Comparison of ENCODE assay signal across 15 mouse cellular contexts in the genomic region with DNA sequence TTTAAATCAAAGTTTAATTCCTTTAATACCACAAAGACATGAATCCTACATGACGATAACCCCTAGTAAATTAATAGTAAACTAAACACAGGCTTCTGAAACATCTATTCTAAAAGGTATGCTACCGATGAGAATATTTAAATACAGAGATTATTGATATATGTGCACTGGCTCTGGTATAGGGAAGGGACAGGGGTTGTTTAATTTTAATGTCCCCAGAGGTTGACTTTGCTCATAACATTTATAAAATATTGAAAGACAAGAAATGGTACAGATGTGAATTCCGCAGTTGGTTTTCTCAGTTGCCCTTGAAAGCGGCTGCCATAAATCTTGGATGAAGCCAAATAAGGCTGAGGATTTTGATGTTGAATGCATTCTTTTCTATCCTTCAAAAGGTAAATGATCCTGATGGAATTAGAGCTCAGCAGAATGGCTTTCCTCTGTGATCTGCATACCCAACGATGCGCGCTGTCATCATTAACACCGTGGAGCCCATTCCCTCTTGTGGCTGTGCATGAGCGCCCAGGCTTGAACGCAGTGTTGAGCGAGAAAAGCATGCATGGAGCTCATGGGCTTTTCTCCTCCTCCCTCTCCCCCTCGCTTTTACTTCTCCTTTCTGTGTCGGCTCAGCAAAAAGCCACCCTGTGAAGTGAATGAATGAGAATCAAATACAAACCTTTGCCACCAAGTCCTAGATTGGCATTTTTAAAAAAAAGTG.
DNase-seq lines count a peak whose midpoint lies in the region; ATAC-seq lines count a peak whose summit lies in the region.
"Had no signal": no experiment of that assay in that cellular context is flagged by ENCODE, and none has a peak within 500 bp of the region (broad histone marks: within the 10 kb centered on the region; RNA-seq: fewer than 3 reads in every experiment).

No protein-coding gene starts in this region.

- DNase-seq in kidney, adult 18-20 months, result no peak
- no peak for DNase-seq in heart, adult 9 months (ENCODE audit: low spot score in 2 of 2)
- no peak for DNase-seq in cerebellum, postnatal 25 days
- no peak for DNase-seq in adipocyte (ENCODE audit: low spot score)
- DNase-seq: adrenal gland, postnatal 10 days; gastrocnemius, adult 2 months; kidney, postnatal 36 days; liver, embryonic 13.5 days had no signal

- H3K4me1 ChIP-seq in kidney, embryonic 14.5 days (ENCODE audit: control insufficient read depth, insufficient read depth, low read length), result peaks cover 11% of the 10 kb centered on the region
- H3K4me1 ChIP-seq in forebrain, embryonic 12.5 days, result peaks cover 12% of the 10 kb centered on the region
- peaks cover 12% of the 10 kb centered on the region for H3K4me1 ChIP-seq in hindbrain, embryonic 15.5 days (replicated peaks)
- H3K4me1 ChIP-seq in neural tube, embryonic 13.5 days (replicated peaks), result peaks cover 14% of the 10 kb centered on the region
- H3K4me1 ChIP-seq: embryonic facial prominence, embryonic 13.5 days; heart, embryonic 15.5 days; liver, embryonic 13.5 days had no signal

- H3K27me3 ChIP-seq in kidney, embryonic 14.5 days (ENCODE audit: control insufficient read depth, insufficient read depth, low read length), result no peaks in the 10 kb centered on the region
- H3K27me3 ChIP-seq in forebrain, embryonic 12.5 days, result no peaks in the 10 kb centered on the region
- no peaks in the 10 kb centered on the region for H3K27me3 ChIP-seq in hindbrain, embryonic 15.5 days
- H3K27me3 ChIP-seq in neural tube, embryonic 13.5 days, result no peaks in the 10 kb centered on the region
- H3K27me3 ChIP-seq: embryonic facial prominence, embryonic 13.5 days; heart, embryonic 15.5 days; liver, embryonic 13.5 days had no signal

- H3K36me3 ChIP-seq in kidney, embryonic 14.5 days (ENCODE audit: control insufficient read depth, insufficient read depth, low read length), result no peaks in the 10 kb centered on the region
- H3K36me3 ChIP-seq in forebrain, embryonic 12.5 days (replicated peaks), result no peaks in the 10 kb centered on the region
- H3K36me3 ChIP-seq in hindbrain, embryonic 15.5 days, result no peaks in the 10 kb centered on the region
- H3K36me3 ChIP-seq in neural tube, embryonic 13.5 days, result no peaks in the 10 kb centered on the region
- H3K36me3 ChIP-seq: embryonic facial prominence, embryonic 13.5 days; heart, embryonic 15.5 days; liver, embryonic 13.5 days had no signal

- WGBS in kidney, embryonic 14.5 days, result 31% methylated on average over 13 of the region's 13 CpGs
- 31% methylated on average over 13 of the region's 13 CpGs for WGBS in forebrain, embryonic 12.5 days
- WGBS in hindbrain, embryonic 15.5 days, result 36% methylated on average over 13 of the region's 13 CpGs
- 29% methylated on average over 13 of the region's 13 CpGs for WGBS in neural tube, embryonic 13.5 days

- H3K9me3 ChIP-seq in kidney, embryonic 14.5 days (ENCODE audit: control insufficient read depth, low read length), result no peaks in the 10 kb centered on the region
- no peaks in the 10 kb centered on the region for H3K9me3 ChIP-seq in forebrain, embryonic 12.5 days
- no peaks in the 10 kb centered on the region for H3K9me3 ChIP-seq in hindbrain, embryonic 15.5 days
- H3K9me3 ChIP-seq in neural tube, embryonic 13.5 days, result no peaks in the 10 kb centered on the region
- H3K9me3 ChIP-seq: embryonic facial prominence, embryonic 13.5 days; heart, embryonic 15.5 days; liver, embryonic 13.5 days had no signal

- H3K4me3 ChIP-seq in kidney, embryonic 14.5 days (ENCODE audit: low read length), result no peak overlapping the region
- H3K4me3 ChIP-seq in forebrain, embryonic 12.5 days (replicated peaks), result no peak overlapping the region
- no peak overlapping the region for H3K4me3 ChIP-seq in hindbrain, embryonic 15.5 days
- no peak overlapping the region for H3K4me3 ChIP-seq in neural tube, embryonic 13.5 days
- H3K4me3 ChIP-seq: embryonic facial prominence, embryonic 13.5 days; gastrocnemius, adult 2 months; heart, embryonic 15.5 days; liver, embryonic 13.5 days had no signal

- H3K9ac ChIP-seq in kidney, embryonic 14.5 days (ENCODE audit: low read depth, low read length), result no peak overlapping the region
- no peak overlapping the region for H3K9ac ChIP-seq in forebrain, embryonic 12.5 days
- no peak overlapping the region for H3K9ac ChIP-seq in hindbrain, embryonic 15.5 days
- H3K9ac ChIP-seq in neural tube, embryonic 13.5 days, result no peak overlapping the region
- H3K9ac ChIP-seq: embryonic facial prominence, embryonic 13.5 days; heart, embryonic 15.5 days; liver, embryonic 13.5 days had no signal

- H3K4me2 ChIP-seq in kidney, embryonic 14.5 days (replicated peaks; ENCODE audit: low read depth, low read length), result no peak overlapping the region
- H3K4me2 ChIP-seq in forebrain, embryonic 12.5 days, result peak overlapping the region; percentile 21
- peak overlapping the region; percentile 26 for H3K4me2 ChIP-seq in hindbrain, embryonic 15.5 days
- H3K4me2 ChIP-seq in neural tube, embryonic 13.5 days, result peak overlapping the region; percentile 29
- H3K4me2 ChIP-seq: embryonic facial prominence, embryonic 13.5 days; heart, embryonic 15.5 days; liver, embryonic 13.5 days had no signal

- peak; percentile 81 for ATAC-seq in kidney, embryonic 14.5 days (ENCODE audit: low FRiP score, low TSS enrichment)
- peak; percentile 83 for ATAC-seq in forebrain, embryonic 12.5 days (ENCODE audit: low FRiP score)
- ATAC-seq in hindbrain, embryonic 15.5 days (ENCODE audit: low FRiP score, low read depth), result peak; percentile 83
- ATAC-seq in neural tube, embryonic 13.5 days (ENCODE audit: low read depth), result peak; percentile 93

- H3K27ac ChIP-seq in kidney, embryonic 14.5 days (ENCODE audit: low read depth, low read length), result no peak overlapping the region; the same call in 1 of the 2 replicates
- no peak overlapping the region for H3K27ac ChIP-seq in forebrain, embryonic 12.5 days
- peak overlapping the region; percentile 16; the same call in 1 of the 2 replicates for H3K27ac ChIP-seq in hindbrain, embryonic 15.5 days (replicated peaks)
- H3K27ac ChIP-seq in neural tube, embryonic 13.5 days (replicated peaks), result peak overlapping the region; percentile 64
- H3K27ac ChIP-seq: embryonic facial prominence, embryonic 13.5 days; gastrocnemius, adult 2 months; heart, embryonic 15.5 days; liver, embryonic 13.5 days; macrophage had no signal

Comparison
In these comparisons a context has a peak if more than half of its experiments do, and no peak if none do; other contexts are left out.
1. H3K27ac ChIP-seq: peak in hindbrain, embryonic 15.5 days (single experiment) and neural tube, embryonic 13.5 days (single experiment); none in kidney, embryonic 14.5 days (single experiment) and forebrain, embryonic 12.5 days (single experiment).
2. Peak in every context shown above with its lines, with median percentiles within 50 percentile points of each other: ATAC-seq.